Mouse (Mus musculus) spleen, adult 18-20 months (tissue): Measurements from ENCODE around the gene Mesp2.

Source experiments
- DNase-seq, 2 experiments: peaks; one replicate each; pipeline ENCODE4 v3.0.0; 2022; ENCODE audit warnings: mixed read lengths in 2 of 2

The Mesp2 gene

GRCm38 (mm10) chr7:79808561-79808960 is 2.0 kb upstream of the Mesp2 start:
- DNase-seq = no peak

- DNase-seq = no peak
Observed at GRCm38 (mm10) chr7:79813409-79813808, 2.9 kb downstream of the Mesp2 start.

GRCm38 (mm10) chr7:79818321-79818720 is 7.8 kb downstream of the Mesp2 start:
- no peak for DNase-seq

- DNase-seq = no peak
Observed at GRCm38 (mm10) chr7:79819515-79819914, 9.0 kb downstream of the Mesp2 start.

GRCm38 (mm10) chr7:79819996-79820395 is 9.5 kb downstream of the Mesp2 start:
- DNase-seq = no peak

- no peak for DNase-seq
Observed at GRCm38 (mm10) chr7:79822092-79822695, 11.7 kb downstream of the Mesp2 start.

GRCm38 (mm10) chr7:79828341-79828740 is 17.8 kb downstream of the Mesp2 start:
- DNase-seq = no peak

GRCm38 (mm10) chr7:79831145-79831544 is 20.6 kb downstream of the Mesp2 start:
- no peak for DNase-seq

GRCm38 (mm10) chr7:79831585-79831984 is 21.1 kb downstream of the Mesp2 start:
- no peak for DNase-seq

- DNase-seq = no peak
Observed at GRCm38 (mm10) chr7:79832980-79833379, 22.5 kb downstream of the Mesp2 start.

GRCm38 (mm10) chr7:79835196-79835595 is 24.7 kb downstream of the Mesp2 start:
- DNase-seq = no peak

- no peak for DNase-seq
Observed at GRCm38 (mm10) chr7:79837247-79837646, 26.7 kb downstream of the Mesp2 start.

- no peak for DNase-seq
Observed at GRCm38 (mm10) chr7:79842163-79842562, 31.6 kb downstream of the Mesp2 start.

- DNase-seq = no peak
Observed at GRCm38 (mm10) chr7:79844090-79844802, 33.7 kb downstream of the Mesp2 start.

- no peak for DNase-seq
Observed at GRCm38 (mm10) chr7:79846342-79846741, 35.8 kb downstream of the Mesp2 start.

GRCm38 (mm10) chr7:79847456-79848451 is 37.2 kb downstream of the Mesp2 start:
- DNase-seq = no peak

- DNase-seq = no peak
Observed at GRCm38 (mm10) chr7:79856305-79856704, 45.8 kb downstream of the Mesp2 start.

- DNase-seq = no peak
Observed at GRCm38 (mm10) chr7:79858202-79858934, 47.8 kb downstream of the Mesp2 start.

- DNase-seq = no peak
Observed at GRCm38 (mm10) chr7:79858956-79859630, 48.6 kb downstream of the Mesp2 start.

GRCm38 (mm10) chr7:79860811-79861210 is 50.3 kb downstream of the Mesp2 start, which contains the start of gene Anpep:
Gene Anpep, minus strand, starts transcription at chr7:79861059.
- no peak for DNase-seq

GRCm38 (mm10) chr7:79861794-79862193 is 51.3 kb downstream of the Mesp2 start:
- DNase-seq = no peak
